Mouse (Mus musculus): ENCODE results near the gene Gnb3.

DNA sequence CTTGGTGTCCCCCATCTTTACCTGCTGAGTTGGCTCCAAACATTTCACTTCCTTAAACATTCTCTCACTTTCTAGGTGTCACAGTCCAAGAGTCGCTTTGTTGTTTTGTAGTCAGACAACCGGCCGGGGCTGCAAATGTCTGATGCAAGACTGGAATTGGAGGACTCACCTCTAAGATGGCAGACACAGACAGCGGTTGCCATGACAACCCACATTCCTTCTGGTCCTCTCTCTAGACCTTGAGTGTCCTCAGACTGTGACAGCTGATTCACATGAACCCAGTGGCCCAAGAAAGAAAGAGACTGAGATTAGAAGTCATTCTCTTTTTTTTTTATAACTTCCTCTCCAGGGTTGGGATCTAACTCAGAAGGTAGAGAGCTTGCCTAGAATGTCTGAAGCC lies 50.6 kb downstream of the Gnb3 start:
- TF ChIP-seq CTCF (IDR thresholded peaks at IDR 0.05; ENCODE audit: low read depth): no peak
- no peak for TF ChIP-seq EP300 (IDR thresholded peaks at IDR 0.05; ENCODE audit: low read depth)
